8 mouse cellular contexts compared by ENCODE assay signal in genomic region chr8:56530359-56530758, GRCm38 (mm10). TPM values are rescaled to one million over a fixed set of nuclear protein-coding genes. Genes with fewer than 3 reads are reported as not detected.
A peak's percentile ranks its signal among the peaks of the same experiment; 100 is the strongest.
DNase-seq lines count a peak whose midpoint lies in the region.
"Had no signal": no experiment of that assay in that cellular context is flagged by ENCODE, and none has a peak within 500 bp of the region (broad histone marks: within the 10 kb centered on the region; RNA-seq: fewer than 3 reads in every experiment).

No protein-coding gene starts in this region.

- H3K4me3 ChIP-seq in limb, embryonic 10.5 days = no peak overlapping the region
- H3K4me3 ChIP-seq: hindbrain, embryonic 15.5 days had no signal

- WGBS in limb, embryonic 10.5 days = 7% methylated on average over 3 of the region's 3 CpGs

- no peaks in the 10 kb centered on the region for H3K27me3 ChIP-seq in limb, embryonic 10.5 days (ENCODE audit: low read depth, poor library complexity, severe bottlenecking)
- H3K27me3 ChIP-seq: hindbrain, embryonic 15.5 days had no signal

- peaks cover 9% of the 10 kb centered on the region; the same call in 1 of the 2 replicates for H3K4me1 ChIP-seq in limb, embryonic 10.5 days
- H3K4me1 ChIP-seq: hindbrain, embryonic 15.5 days had no signal

- H3K27ac ChIP-seq in limb, embryonic 10.5 days = no peak overlapping the region
- H3K27ac ChIP-seq: hindbrain, embryonic 15.5 days had no signal

- H3K9me3 ChIP-seq in limb, embryonic 10.5 days (replicated peaks) = no peaks in the 10 kb centered on the region
- H3K9me3 ChIP-seq: hindbrain, embryonic 15.5 days had no signal

- peak; percentile 61 to 70 for DNase-seq in left cerebral cortex, adult 18-20 months (ENCODE audit: low spot score in 2 of 2)
- DNase-seq in left cerebral cortex, adult 11 months (ENCODE audit: low spot score) = no peak
- DNase-seq in MN1 (ENCODE audit: low spot score) = peak; percentile 83
- DNase-seq in c-Kit-negative CD71-positive TER-119-positive erythroid progenitor cells, embryonic 14.5 days (ENCODE audit: low read depth, low spot score) = peak; percentile 38
- DNase-seq in gastrocnemius, postnatal 36 days = peak; percentile 20 to 36
- DNase-seq in limb, embryonic 10.5 days (ENCODE audit: low spot score) = peak; percentile 85
- peak; percentile 37 for DNase-seq in retina, postnatal 7 days (ENCODE audit: low read depth, low spot score)

- peaks cover 10% of the 10 kb centered on the region for H3K36me3 ChIP-seq in limb, embryonic 10.5 days

- intact Hi-C loops in gastrocnemius, postnatal 36 days (cut with DNase I) = no loop called here

RNA-seq across cellular contexts. Expression of gene Cep44, which starts 20.5 kb away (rescaled TPM):
- 10 to 100 TPM; 20.1 to 20.8 TPM for total RNA-seq in left cerebral cortex, adult 18-20 months (2021)
- total RNA-seq in gastrocnemius, postnatal 36 days (2021) = 1 to 10 TPM; 7.4 to 7.8 TPM
- polyA plus RNA-seq in limb, embryonic 10.5 days (2016; fragmentation: Nextera tagmentation; extraction: Ambion mirVana) = 38.3 and 43.2 TPM in 2 replicates

RNA-seq across cellular contexts. Expression of gene Fbxo8, which starts 20.5 kb away (rescaled TPM):
- 10 to 100 TPM; 27.6 to 29.4 TPM for total RNA-seq in left cerebral cortex, adult 18-20 months (2021)
- total RNA-seq in gastrocnemius, postnatal 36 days (2021) = 10 to 100 TPM; 27.3 to 27.6 TPM
- 39.2 and 39.5 TPM in 2 replicates for polyA plus RNA-seq in limb, embryonic 10.5 days (2016; fragmentation: Nextera tagmentation; extraction: Ambion mirVana)
